Mouse (Mus musculus): Measurements from ENCODE around the gene Tnrc18. TPM values are rescaled to one million over a fixed set of nuclear protein-coding genes. Genes with fewer than 3 reads are reported as not detected.

Gene Tnrc18
- polyA plus RNA-seq, 1 experiment from 2014 or later = 44.0 TPM

DNA sequence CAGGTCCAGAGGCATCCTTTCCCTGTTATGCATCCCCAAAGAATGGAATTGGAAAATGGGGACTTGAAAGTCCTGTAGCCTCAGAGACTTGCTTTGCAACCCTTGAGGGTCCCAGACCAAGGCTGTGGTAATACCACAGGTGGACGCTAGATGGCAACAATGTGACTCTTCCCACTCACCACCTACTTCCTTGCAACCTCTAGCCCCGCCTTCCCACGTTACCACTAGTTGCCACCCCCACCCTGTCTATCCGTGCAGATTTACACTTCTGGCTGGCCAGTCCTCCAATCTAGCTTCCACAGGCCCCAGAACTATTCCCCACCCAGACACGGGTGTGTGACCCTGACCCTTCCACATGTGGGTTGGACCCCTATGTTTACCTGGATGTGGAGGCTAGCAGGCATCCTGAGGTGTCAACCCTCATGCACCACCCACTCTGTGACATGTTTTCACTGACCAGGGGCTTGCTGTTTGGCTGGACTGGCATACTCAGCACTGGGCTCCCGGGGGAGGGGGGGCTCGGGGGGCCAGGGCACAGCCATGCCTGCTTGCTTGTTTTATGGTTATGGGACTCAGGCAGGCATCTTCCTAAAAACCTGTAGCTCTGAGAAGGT lies 93.8 kb downstream of the Tnrc18 start:
- no peak overlapping the region for H3K9ac ChIP-seq (ENCODE audit: low read depth, low read length)
- ATAC-seq (ENCODE audit: low FRiP score) (peak; percentile 62), DNase-seq (ENCODE audit: low spot score) (peak; percentile 84)
- H3K36me3 ChIP-seq (ENCODE audit: control insufficient read depth, insufficient read depth, low read length) = peaks cover 24% of the 10 kb centered on the region
- no peaks in the 10 kb centered on the region for H3K9me3 ChIP-seq (ENCODE audit: control insufficient read depth, low read length)
- no peak overlapping the region for H3K27ac ChIP-seq (ENCODE audit: low read depth, low read length)
- H3K4me3 ChIP-seq (ENCODE audit: low read depth, low read length) = no peak overlapping the region
- H3K27me3 ChIP-seq (ENCODE audit: control insufficient read depth, insufficient read depth, low read length) = no peaks in the 10 kb centered on the region
- 15% methylated on average over 7 of the region's 7 CpGs for WGBS
- H3K4me1 ChIP-seq (replicated peaks; ENCODE audit: control insufficient read depth, insufficient read depth, low read length) = no peaks in the 10 kb centered on the region
- no peak overlapping the region for H3K4me2 ChIP-seq (replicated peaks; ENCODE audit: low read depth, low read length)

DNA sequence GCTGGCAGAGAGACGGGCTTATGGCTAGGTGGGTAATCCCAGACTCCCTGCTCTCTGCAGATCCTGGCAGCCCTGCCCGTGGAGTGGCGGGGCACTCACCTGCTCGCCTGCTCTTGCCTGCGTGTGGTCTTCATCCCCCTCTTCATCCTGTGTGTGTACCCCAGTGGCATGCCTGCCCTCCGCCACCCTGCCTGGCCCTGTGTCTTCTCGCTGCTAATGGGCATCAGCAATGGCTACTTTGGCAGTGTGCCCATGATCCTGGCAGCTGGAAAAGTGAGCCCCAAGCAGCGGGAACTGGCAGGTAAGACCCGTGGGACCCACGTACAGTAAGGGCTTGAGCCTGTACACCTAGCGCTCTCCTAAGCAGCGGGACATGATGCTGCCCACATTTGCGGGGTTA lies 97.6 kb downstream of the Tnrc18 start:
- Histone ChIP-seq H3K4me1 (replicated peaks; ENCODE audit: control insufficient read depth, insufficient read depth, low read length) (no peaks in the 10 kb centered on the region), H3K27ac (ENCODE audit: low read depth, low read length) (no peak overlapping the region), H3K4me2 (replicated peaks; ENCODE audit: low read depth, low read length) (no peak overlapping the region), H3K36me3 (ENCODE audit: control insufficient read depth, insufficient read depth, low read length) (peaks cover 5% of the 10 kb centered on the region; the same call in 1 of the 2 replicates), H3K4me3 (ENCODE audit: low read depth, low read length) (no peak overlapping the region), H3K27me3 (ENCODE audit: control insufficient read depth, insufficient read depth, low read length) (no peaks in the 10 kb centered on the region), H3K9ac (ENCODE audit: low read depth, low read length) (no peak overlapping the region), H3K9me3 (ENCODE audit: control insufficient read depth, low read length) (no peaks in the 10 kb centered on the region)
- DNase-seq (ENCODE audit: low spot score) (no peak), ATAC-seq (ENCODE audit: low FRiP score) (no peak)
- WGBS = 89% methylated on average over 13 of the region's 13 CpGs

DNA sequence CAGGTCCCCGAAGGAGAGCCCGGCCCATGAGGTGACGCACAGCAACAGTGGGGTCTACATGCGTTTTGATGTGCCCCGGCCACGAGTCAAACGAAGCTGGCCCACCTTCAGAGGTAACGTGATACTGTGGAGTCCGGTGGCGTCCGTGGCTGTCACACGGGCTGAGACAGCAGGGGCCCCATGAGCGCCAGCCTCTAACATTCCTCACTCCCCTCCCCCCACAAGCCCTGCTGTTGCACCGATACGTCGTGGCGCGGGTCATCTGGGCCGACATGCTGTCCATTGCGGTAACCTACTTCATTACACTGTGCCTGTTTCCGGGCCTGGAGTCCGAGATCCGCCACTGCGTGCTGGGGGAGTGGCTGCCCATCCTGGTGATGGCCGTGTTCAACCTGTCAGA lies 99.0 kb downstream of the Tnrc18 start:
- peaks cover 5% of the 10 kb centered on the region; the same call in 1 of the 2 replicates for H3K36me3 ChIP-seq (ENCODE audit: control insufficient read depth, insufficient read depth, low read length)
- H3K4me3 ChIP-seq (ENCODE audit: low read depth, low read length) = no peak overlapping the region
- H3K9ac ChIP-seq (ENCODE audit: low read depth, low read length) = no peak overlapping the region
- no peaks in the 10 kb centered on the region for H3K27me3 ChIP-seq (ENCODE audit: control insufficient read depth, insufficient read depth, low read length)
- no peak overlapping the region for H3K4me2 ChIP-seq (replicated peaks; ENCODE audit: low read depth, low read length)
- ATAC-seq (ENCODE audit: low FRiP score) (no peak), DNase-seq (ENCODE audit: low spot score) (no peak)
- H3K9me3 ChIP-seq (ENCODE audit: control insufficient read depth, low read length) = no peaks in the 10 kb centered on the region
- no peaks in the 10 kb centered on the region for H3K4me1 ChIP-seq (replicated peaks; ENCODE audit: control insufficient read depth, insufficient read depth, low read length)
- H3K27ac ChIP-seq (ENCODE audit: low read depth, low read length) = no peak overlapping the region
- WGBS = 72% methylated on average over 25 of the region's 25 CpGs

DNA sequence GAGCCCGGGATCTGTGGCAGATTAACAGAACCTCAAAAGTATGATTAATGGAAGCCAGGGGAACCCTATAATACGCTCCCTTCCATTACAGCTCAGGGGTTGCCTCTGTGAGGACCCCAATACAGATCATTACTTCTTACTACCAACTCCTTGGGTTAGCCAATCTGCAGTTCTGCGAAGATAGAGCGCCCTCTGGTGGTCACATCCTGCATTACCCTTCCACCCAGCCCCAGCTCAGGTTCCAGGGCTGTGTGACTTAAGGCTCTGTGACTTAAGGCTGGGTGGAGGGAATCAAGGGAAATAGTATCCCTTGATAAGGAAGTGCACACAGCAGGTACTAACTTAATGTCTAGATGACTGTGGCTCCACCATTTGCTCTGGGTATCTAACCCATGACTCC lies 99.4 kb downstream of the Tnrc18 start:
- Histone ChIP-seq H3K27ac (ENCODE audit: low read depth, low read length) (no peak overlapping the region), H3K4me1 (replicated peaks; ENCODE audit: control insufficient read depth, insufficient read depth, low read length) (no peaks in the 10 kb centered on the region), H3K4me3 (ENCODE audit: low read depth, low read length) (no peak overlapping the region), H3K9ac (ENCODE audit: low read depth, low read length) (no peak overlapping the region), H3K9me3 (ENCODE audit: control insufficient read depth, low read length) (no peaks in the 10 kb centered on the region), H3K27me3 (ENCODE audit: control insufficient read depth, insufficient read depth, low read length) (no peaks in the 10 kb centered on the region), H3K36me3 (ENCODE audit: control insufficient read depth, insufficient read depth, low read length) (peaks cover 5% of the 10 kb centered on the region; the same call in 1 of the 2 replicates), H3K4me2 (replicated peaks; ENCODE audit: low read depth, low read length) (no peak overlapping the region)
- 0 out of 2 replicates have a peak, but pooled peaks have one; percentile 39 for ATAC-seq (ENCODE audit: low FRiP score)
- WGBS = 30% methylated on average over 4 of the region's 4 CpGs
- peak; percentile 89 for DNase-seq (ENCODE audit: low spot score)

DNA sequence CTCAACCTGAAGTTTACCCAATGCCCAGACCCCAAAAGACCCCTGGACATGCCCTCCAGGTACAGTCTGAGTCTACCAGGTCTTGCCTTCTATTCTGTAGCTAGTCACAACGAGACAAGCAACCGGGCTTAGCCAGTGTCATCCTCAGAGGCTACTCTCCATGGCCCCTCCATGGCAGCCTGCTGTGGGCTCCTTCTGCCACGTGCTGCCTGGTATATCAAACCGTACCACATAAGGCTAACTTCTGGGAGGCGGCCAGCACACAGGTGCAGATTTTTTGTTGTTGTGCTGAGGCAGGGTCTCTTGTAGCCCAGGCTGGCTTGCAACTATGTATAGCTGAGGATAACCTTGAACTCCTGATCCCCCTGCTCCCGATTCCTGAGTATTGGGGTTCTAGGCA lies 101.4 kb downstream of the Tnrc18 start:
- no peaks in the 10 kb centered on the region for H3K27me3 ChIP-seq (ENCODE audit: control insufficient read depth, insufficient read depth, low read length)
- H3K9ac ChIP-seq (ENCODE audit: low read depth, low read length) = no peak overlapping the region
- no peak overlapping the region for H3K4me3 ChIP-seq (ENCODE audit: low read depth, low read length)
- WGBS = 82% methylated on average over 6 of the region's 6 CpGs
- peaks cover 8% of the 10 kb centered on the region; the same call in 1 of the 2 replicates for H3K36me3 ChIP-seq (ENCODE audit: control insufficient read depth, insufficient read depth, low read length)
- H3K9me3 ChIP-seq (ENCODE audit: control insufficient read depth, low read length) = no peaks in the 10 kb centered on the region
- DNase-seq (ENCODE audit: low spot score) (no peak), ATAC-seq (ENCODE audit: low FRiP score) (no peak)
- no peak overlapping the region for H3K4me2 ChIP-seq (replicated peaks; ENCODE audit: low read depth, low read length)
- no peak overlapping the region for H3K27ac ChIP-seq (ENCODE audit: low read depth, low read length)
- no peaks in the 10 kb centered on the region for H3K4me1 ChIP-seq (replicated peaks; ENCODE audit: control insufficient read depth, insufficient read depth, low read length)

DNA sequence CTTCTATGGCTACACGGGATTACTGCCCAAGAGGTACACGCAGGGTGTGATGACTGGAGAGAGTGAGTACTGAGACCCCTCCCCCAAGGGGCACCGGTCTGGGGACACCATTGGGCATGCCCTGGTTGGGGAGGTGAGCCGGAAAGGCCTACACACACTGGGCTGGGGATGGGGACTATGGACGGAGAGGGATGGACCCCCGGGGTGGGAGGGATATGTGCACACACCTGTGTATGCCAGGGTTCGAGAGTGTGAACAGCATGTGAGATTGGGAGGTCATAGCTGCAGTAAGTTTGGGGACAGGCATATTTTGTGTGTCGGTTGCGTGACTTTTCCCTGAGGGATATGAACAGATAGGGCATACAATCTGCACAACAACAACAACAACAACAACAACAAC lies 102.4 kb downstream of the Tnrc18 start:
- no peaks in the 10 kb centered on the region for H3K9me3 ChIP-seq (ENCODE audit: control insufficient read depth, low read length)
- DNase-seq (ENCODE audit: low spot score) = no peak
- no peak overlapping the region for H3K4me2 ChIP-seq (replicated peaks; ENCODE audit: low read depth, low read length)
- H3K27me3 ChIP-seq (ENCODE audit: control insufficient read depth, insufficient read depth, low read length) = no peaks in the 10 kb centered on the region
- peaks cover 12% of the 10 kb centered on the region for H3K36me3 ChIP-seq (ENCODE audit: control insufficient read depth, insufficient read depth, low read length)
- H3K4me1 ChIP-seq (replicated peaks; ENCODE audit: control insufficient read depth, insufficient read depth, low read length) = no peaks in the 10 kb centered on the region
- H3K27ac ChIP-seq (ENCODE audit: low read depth, low read length) = no peak overlapping the region
- no peak for ATAC-seq (ENCODE audit: low FRiP score)
- 87% methylated on average over 9 of the region's 9 CpGs for WGBS
- no peak overlapping the region for H3K4me3 ChIP-seq (ENCODE audit: low read depth, low read length)
- no peak overlapping the region for H3K9ac ChIP-seq (ENCODE audit: low read depth, low read length)

DNA sequence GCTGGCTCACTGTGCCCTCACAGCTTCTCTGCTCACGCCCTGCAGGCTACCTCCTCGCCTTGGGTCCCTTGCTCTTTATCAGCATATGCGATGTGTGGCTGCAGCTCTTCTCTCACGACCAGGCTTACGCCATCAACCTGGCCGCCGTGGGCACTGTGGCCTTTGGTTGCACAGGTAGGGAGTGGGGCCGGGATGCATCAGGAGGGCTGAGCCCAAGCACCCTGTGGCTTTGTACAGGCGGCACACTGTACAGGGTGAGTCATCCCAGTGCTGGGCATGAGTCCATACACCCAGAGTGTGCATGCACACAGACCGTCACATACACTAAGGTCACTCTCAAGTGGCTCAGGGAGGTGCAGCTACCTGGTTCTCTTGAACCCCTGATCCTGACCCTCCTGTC lies 103.5 kb downstream of the Tnrc18 start:
- Histone ChIP-seq H3K9ac (ENCODE audit: low read depth, low read length) (no peak overlapping the region), H3K4me3 (ENCODE audit: low read depth, low read length) (no peak overlapping the region), H3K27me3 (ENCODE audit: control insufficient read depth, insufficient read depth, low read length) (no peaks in the 10 kb centered on the region), H3K27ac (ENCODE audit: low read depth, low read length) (no peak overlapping the region), H3K36me3 (ENCODE audit: control insufficient read depth, insufficient read depth, low read length) (peaks cover 9% of the 10 kb centered on the region; the same call in 1 of the 2 replicates), H3K9me3 (ENCODE audit: control insufficient read depth, low read length) (no peaks in the 10 kb centered on the region), H3K4me1 (replicated peaks; ENCODE audit: control insufficient read depth, insufficient read depth, low read length) (no peaks in the 10 kb centered on the region), H3K4me2 (replicated peaks; ENCODE audit: low read depth, low read length) (no peak overlapping the region)
- ATAC-seq (ENCODE audit: low FRiP score) (no peak), DNase-seq (ENCODE audit: low spot score) (no peak)
- 90% methylated on average over 10 of the region's 10 CpGs for WGBS

DNA sequence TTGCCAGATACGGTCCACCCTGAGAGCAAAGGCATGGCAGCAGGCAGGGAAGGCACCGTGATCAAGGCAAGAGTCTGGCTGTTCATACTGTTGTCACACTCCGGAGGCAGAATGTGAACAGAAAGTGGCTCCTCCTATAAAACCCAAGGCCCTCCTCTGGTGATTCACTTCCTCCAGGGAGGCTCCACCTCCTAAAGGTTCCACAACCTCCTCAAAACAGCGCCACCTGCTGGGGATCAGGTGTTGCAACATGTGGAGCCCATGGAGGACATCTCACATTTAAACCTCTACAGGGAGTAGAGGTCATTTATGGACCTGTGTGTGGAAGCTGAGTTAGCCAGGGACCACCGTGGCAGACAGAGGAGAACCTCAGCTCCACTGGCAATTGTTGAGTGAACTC lies 105.1 kb downstream of the Tnrc18 start:
- peaks cover 9% of the 10 kb centered on the region; the same call in 1 of the 2 replicates for H3K36me3 ChIP-seq (ENCODE audit: control insufficient read depth, insufficient read depth, low read length)
- no peaks in the 10 kb centered on the region for H3K4me1 ChIP-seq (replicated peaks; ENCODE audit: control insufficient read depth, insufficient read depth, low read length)
- no peaks in the 10 kb centered on the region for H3K27me3 ChIP-seq (ENCODE audit: control insufficient read depth, insufficient read depth, low read length)
- no peak overlapping the region for H3K27ac ChIP-seq (ENCODE audit: low read depth, low read length)
- WGBS = 85% methylated on average over 5 of the region's 5 CpGs
- DNase-seq (ENCODE audit: low spot score) = no peak
- H3K9me3 ChIP-seq (ENCODE audit: control insufficient read depth, low read length) = no peaks in the 10 kb centered on the region
- no peak for ATAC-seq (ENCODE audit: low FRiP score)
- no peak overlapping the region for H3K4me3 ChIP-seq (ENCODE audit: low read depth, low read length)
- H3K4me2 ChIP-seq (replicated peaks; ENCODE audit: low read depth, low read length) = no peak overlapping the region
- no peak overlapping the region for H3K9ac ChIP-seq (ENCODE audit: low read depth, low read length)

DNA sequence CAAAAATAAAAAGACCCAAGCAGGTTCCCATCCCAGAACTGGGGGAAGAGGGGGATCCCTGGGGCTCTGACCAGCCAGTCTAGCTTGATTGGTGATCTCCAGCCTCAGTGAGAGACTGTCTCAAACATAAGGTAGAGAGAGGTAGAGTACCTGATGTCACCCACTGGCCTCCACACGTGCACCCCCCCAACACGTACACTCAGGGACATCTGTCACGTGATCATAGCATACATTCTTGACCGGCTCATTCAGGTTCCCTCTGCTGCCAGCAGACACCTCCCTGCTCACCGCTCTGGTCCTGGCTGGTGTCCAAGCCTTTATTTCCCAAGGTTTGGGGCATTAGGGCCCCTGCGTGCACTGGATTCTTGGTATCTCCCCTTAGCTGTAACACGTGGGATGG lies 108.0 kb downstream of the Tnrc18 start:
- DNase-seq (ENCODE audit: low spot score) (no peak), ATAC-seq (ENCODE audit: low FRiP score) (no peak)
- WGBS = 90% methylated on average over 7 of the region's 7 CpGs
- Histone ChIP-seq H3K4me2 (replicated peaks; ENCODE audit: low read depth, low read length) (no peak overlapping the region), H3K4me1 (replicated peaks; ENCODE audit: control insufficient read depth, insufficient read depth, low read length) (no peaks in the 10 kb centered on the region), H3K9me3 (ENCODE audit: control insufficient read depth, low read length) (no peaks in the 10 kb centered on the region), H3K27me3 (ENCODE audit: control insufficient read depth, insufficient read depth, low read length) (no peaks in the 10 kb centered on the region), H3K4me3 (ENCODE audit: low read depth, low read length) (no peak overlapping the region), H3K36me3 (ENCODE audit: control insufficient read depth, insufficient read depth, low read length) (peaks cover 9% of the 10 kb centered on the region; the same call in 1 of the 2 replicates), H3K9ac (ENCODE audit: low read depth, low read length) (no peak overlapping the region), H3K27ac (ENCODE audit: low read depth, low read length) (no peak overlapping the region)
